Mouse (Mus musculus) spleen, adult 2 months (tissue): Measurements from ENCODE around the gene Pde9a.

Experiments used
- CTCF ChIP-seq: fragments of 200-500 bp; IDR thresholded peaks from 2 replicates; pipeline ENCODE4 v1.5.1; 2011; ENCODE audit warnings: mild to moderate bottlenecking, inconsistent platforms; ENCODE audit not compliant: insufficient read depth, insufficient read length, insufficient replicate concordance; ENCODE audit errors: extremely low read depth
- POLR2A ChIP-seq: fragments of 200-500 bp; IDR thresholded peaks from 2 replicates; pipeline ENCODE4 v1.6.1; 2011; ENCODE audit warnings: low read depth, low read length, inconsistent platforms

DNA sequence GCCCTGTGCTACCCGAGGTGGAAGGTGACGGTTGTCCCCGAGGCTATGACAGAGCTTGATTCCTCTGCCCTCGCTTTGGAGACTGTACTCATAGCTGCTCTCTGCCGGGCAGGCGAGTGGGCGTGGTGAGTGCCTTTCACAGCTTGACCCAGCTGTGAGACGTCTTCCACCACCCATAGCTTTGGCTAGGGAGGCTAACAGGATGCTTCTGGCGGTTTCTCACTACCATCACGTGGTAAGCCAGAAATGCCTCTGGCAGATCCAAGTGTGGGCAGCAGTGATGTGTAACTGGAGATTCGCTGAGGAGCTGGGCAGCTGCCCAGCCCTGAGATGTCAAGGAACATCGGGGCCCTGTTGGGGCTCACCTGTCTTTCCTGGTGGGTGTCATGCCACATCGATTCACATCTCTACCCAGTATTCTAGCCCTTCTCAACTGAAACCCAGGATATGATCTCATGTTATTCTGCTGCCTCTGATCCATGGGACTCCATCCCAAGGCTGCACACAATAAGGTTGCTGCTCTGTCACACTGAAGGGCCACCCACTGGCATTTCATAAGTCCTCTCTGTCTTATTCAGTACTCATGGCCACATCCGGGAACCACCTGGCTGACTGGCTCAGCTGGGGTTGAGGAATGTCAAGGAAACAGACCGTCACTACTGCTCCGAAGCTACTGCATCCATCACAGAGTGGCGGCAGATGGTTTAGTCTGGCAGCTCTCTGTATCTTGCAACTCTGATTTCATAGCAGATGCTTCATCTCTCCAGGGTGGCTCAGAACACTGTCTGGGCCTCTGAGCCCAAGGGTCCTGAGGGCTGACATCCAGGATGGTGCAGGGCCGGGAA is 70.9 kb downstream of the Pde9a start:
- TF ChIP-seq POLR2A (no peak), CTCF (no peak)
